Mouse (Mus musculus): Measurements from ENCODE around the gene Fkrp. TPM values are rescaled to one million over a fixed set of nuclear protein-coding genes. Genes with fewer than 3 reads are reported as not detected.

The Fkrp gene
- total and polyA plus RNA-seq, 2 experiments from 2014 or later, result 37.8 to 54.6 TPM

- no peaks in the 10 kb centered on the region for H3K4me1 ChIP-seq (ENCODE audit: insufficient read depth)
Measured at GRCm38 (mm10) chr7:16763463-16764218, 52.9 kb downstream of the Fkrp start.

DNA sequence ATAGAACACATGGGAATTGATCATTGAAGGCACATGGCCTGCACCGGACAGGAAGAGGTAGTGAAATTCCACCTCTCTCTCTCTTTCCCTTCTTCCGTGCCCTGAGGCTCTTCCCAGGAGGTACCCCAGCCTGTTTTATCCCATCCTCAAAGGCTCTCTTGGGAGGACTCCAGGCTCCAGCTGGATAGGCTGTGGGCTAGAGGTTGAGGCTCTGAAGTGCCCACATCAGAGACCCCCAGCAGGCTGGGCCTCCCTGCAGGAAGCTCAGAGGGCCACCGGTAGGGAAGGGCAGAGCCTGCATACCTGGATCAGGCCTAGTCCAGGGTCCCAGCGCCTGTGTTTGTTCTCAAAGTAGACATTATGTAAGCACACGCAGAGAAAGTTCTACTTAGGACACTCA lies 54.9 kb downstream of the Fkrp start:
- Histone ChIP-seq H3K27ac (ENCODE audit: low read depth, low read length) (no peak overlapping the region), H3K4me2 (ENCODE audit: low read depth) (no peak overlapping the region), H3K36me3 (ENCODE audit: insufficient read depth) (no peaks in the 10 kb centered on the region), H3K27me3 (ENCODE audit: insufficient read depth, low read length) (no peaks in the 10 kb centered on the region), H3K4me1 (ENCODE audit: insufficient read depth) (no peaks in the 10 kb centered on the region), H3K9me3 (ENCODE audit: low read length) (no peaks in the 10 kb centered on the region), H3K9ac (no peak overlapping the region), H3K4me3 (ENCODE audit: low read depth, low read length) (no peak overlapping the region)
- TF ChIP-seq CTCF (IDR thresholded peaks at IDR 0.05; ENCODE audit: low read depth), result no peak
- DNase-seq (no peak), ATAC-seq (no peak)
- 54% methylated on average over 5 of the region's 5 CpGs for WGBS

More at GRCm38 (mm10) chr7:16763463-16764218, 52.9 kb downstream of the Fkrp start:
- ATAC-seq (no peak), DNase-seq (no peak)
- Histone ChIP-seq H3K27me3 (ENCODE audit: insufficient read depth, low read length) (no peaks in the 10 kb centered on the region), H3K27ac (ENCODE audit: low read depth, low read length) (no peak overlapping the region), H3K4me3 (ENCODE audit: low read depth, low read length) (no peak overlapping the region), H3K4me2 (ENCODE audit: low read depth) (no peak overlapping the region), H3K9me3 (ENCODE audit: low read length) (no peaks in the 10 kb centered on the region), H3K9ac (no peak overlapping the region), H3K36me3 (ENCODE audit: insufficient read depth) (no peaks in the 10 kb centered on the region)
- TF ChIP-seq CTCF (IDR thresholded peaks at IDR 0.05; ENCODE audit: low read depth), result no peak
- WGBS, result 85% methylated on average over 7 of the region's 7 CpGs

DNA sequence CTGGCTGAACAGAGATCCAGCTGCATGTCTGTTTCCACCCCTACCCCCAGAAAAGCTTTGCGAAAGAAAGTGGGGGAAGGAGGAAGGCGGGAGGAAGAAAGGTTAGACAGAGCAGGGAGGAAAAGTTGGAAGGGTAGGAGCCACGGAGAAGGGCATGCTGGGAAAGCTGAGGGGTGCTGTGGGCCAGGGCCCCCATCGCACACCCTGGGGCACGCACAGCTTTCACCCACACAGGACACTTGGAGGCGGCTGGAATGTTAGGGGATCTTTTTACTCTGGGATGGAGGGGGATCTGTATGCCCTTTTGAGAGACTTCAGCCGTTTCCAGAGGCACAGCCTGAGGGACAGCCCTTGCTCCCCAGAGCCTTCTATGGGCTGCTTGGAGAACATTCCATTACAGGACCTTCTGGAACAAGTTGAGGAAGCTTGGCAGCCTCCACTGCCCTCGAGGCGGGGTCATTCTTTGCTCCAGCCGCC lies 55.5 kb downstream of the Fkrp start:
- no peaks in the 10 kb centered on the region for H3K4me1 ChIP-seq (ENCODE audit: insufficient read depth)
- H3K9ac ChIP-seq, result no peak overlapping the region
- no peak for ATAC-seq
- H3K4me2 ChIP-seq (ENCODE audit: low read depth), result no peak overlapping the region
- H3K27ac ChIP-seq (ENCODE audit: low read depth, low read length), result no peak overlapping the region
- WGBS, result 64% methylated on average over 10 of the region's 10 CpGs
- TF ChIP-seq CTCF (IDR thresholded peaks at IDR 0.05; ENCODE audit: low read depth), result no peak
- H3K9me3 ChIP-seq (ENCODE audit: low read length), result no peaks in the 10 kb centered on the region
- H3K36me3 ChIP-seq (ENCODE audit: insufficient read depth), result no peaks in the 10 kb centered on the region
- no peaks in the 10 kb centered on the region for H3K27me3 ChIP-seq (ENCODE audit: insufficient read depth, low read length)
- H3K4me3 ChIP-seq (ENCODE audit: low read depth, low read length), result no peak overlapping the region
- no peak for DNase-seq

DNA sequence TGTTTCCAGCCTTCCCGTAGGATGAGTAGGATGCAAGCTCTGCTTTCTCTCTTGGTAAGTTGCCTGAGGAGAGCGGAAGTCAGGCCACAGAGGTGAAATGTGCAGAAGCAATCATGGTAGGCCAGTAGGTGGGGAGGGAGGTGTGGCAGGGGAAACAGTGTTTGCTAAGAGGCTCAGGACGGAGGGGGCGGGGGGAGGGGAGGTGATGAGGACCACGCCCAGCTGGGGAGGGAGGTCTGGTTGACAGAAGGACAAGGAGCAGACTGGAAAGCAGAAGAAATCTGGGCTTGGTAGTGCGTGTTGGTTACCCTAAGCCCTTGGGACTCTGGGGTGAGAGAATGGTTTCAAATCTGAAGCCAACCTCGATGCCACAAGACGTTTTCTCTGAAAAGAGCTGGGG lies 56.2 kb downstream of the Fkrp start:
- TF ChIP-seq CTCF (IDR thresholded peaks at IDR 0.05; ENCODE audit: low read depth), result no peak
- no peak overlapping the region for H3K27ac ChIP-seq (ENCODE audit: low read depth, low read length)
- H3K4me2 ChIP-seq (ENCODE audit: low read depth), result no peak overlapping the region
- no peak overlapping the region for H3K4me3 ChIP-seq (ENCODE audit: low read depth, low read length)
- 30% methylated on average over 8 of the region's 8 CpGs for WGBS
- no peaks in the 10 kb centered on the region for H3K27me3 ChIP-seq (ENCODE audit: insufficient read depth, low read length)
- no peak overlapping the region for H3K9ac ChIP-seq
- no peaks in the 10 kb centered on the region for H3K4me1 ChIP-seq (ENCODE audit: insufficient read depth)
- H3K9me3 ChIP-seq (ENCODE audit: low read length), result no peaks in the 10 kb centered on the region
- DNase-seq, result no peak
- no peak for ATAC-seq
- H3K36me3 ChIP-seq (ENCODE audit: insufficient read depth), result no peaks in the 10 kb centered on the region

Other genes with a start within 250 kb of the Fkrp start
- gene Arhgap35, start 201.7 kb downstream of the Fkrp start, total RNA-seq (2014; rRNA removed), result 133 and 149 TPM in 2 replicates
- gene Arhgap35, start 201.7 kb downstream of the Fkrp start, polyA plus RNA-seq (2015; fragmentation: Nextera tagmentation; extraction: Ambion mirVana), result 20.6 and 27.0 TPM in 2 replicates
- not detected in 2 replicates for gene Ceacam15, start 141.0 kb downstream of the Fkrp start, total RNA-seq (2014; rRNA removed)
- not detected in 2 replicates for gene Ceacam15, start 141.0 kb downstream of the Fkrp start, polyA plus RNA-seq (2015; fragmentation: Nextera tagmentation; extraction: Ambion mirVana)
- gene Ceacam9, start 94.8 kb downstream of the Fkrp start, total RNA-seq (2014; rRNA removed), result not detected in 2 replicates
- 0.13 and 0.18 TPM in 2 replicates for gene Ceacam9, start 94.8 kb downstream of the Fkrp start, polyA plus RNA-seq (2015; fragmentation: Nextera tagmentation; extraction: Ambion mirVana)
- 519 and 565 TPM in 2 replicates for gene Ap2s1, start 78.3 kb downstream of the Fkrp start, total RNA-seq (2014; rRNA removed)
- gene Ap2s1, start 78.3 kb downstream of the Fkrp start, polyA plus RNA-seq (2015; fragmentation: Nextera tagmentation; extraction: Ambion mirVana), result 566 and 578 TPM in 2 replicates
- 6.3 and 9.3 TPM in 2 replicates for gene Slc1a5, start 35.4 kb downstream of the Fkrp start, total RNA-seq (2014; rRNA removed)
- 7.2 and 7.5 TPM in 2 replicates for gene Slc1a5, start 35.4 kb downstream of the Fkrp start, polyA plus RNA-seq (2015; fragmentation: Nextera tagmentation; extraction: Ambion mirVana)
- 240 and 243 TPM in 2 replicates for gene Strn4, start 843 bp downstream of the Fkrp start, total RNA-seq (2014; rRNA removed)
- gene Strn4, start 843 bp downstream of the Fkrp start, polyA plus RNA-seq (2015; fragmentation: Nextera tagmentation; extraction: Ambion mirVana), result 168 and 169 TPM in 2 replicates
- 2.9 and 3.9 TPM in 2 replicates for gene Prkd2, start 26.2 kb upstream of the Fkrp start, total RNA-seq (2014; rRNA removed)
- gene Prkd2, start 26.2 kb upstream of the Fkrp start, polyA plus RNA-seq (2015; fragmentation: Nextera tagmentation; extraction: Ambion mirVana), result 2.7 and 4.0 TPM in 2 replicates
- 69.0 and 70.3 TPM in 2 replicates for gene Dact3, start 58.6 kb upstream of the Fkrp start, total RNA-seq (2014; rRNA removed)
- 7.8 and 8.6 TPM in 2 replicates for gene Dact3, start 58.6 kb upstream of the Fkrp start, polyA plus RNA-seq (2015; fragmentation: Nextera tagmentation; extraction: Ambion mirVana)
- gene Gng8, start 75.1 kb upstream of the Fkrp start, total RNA-seq (2014; rRNA removed), result not detected in 2 replicates
- 9.3 and 16.4 TPM in 2 replicates for gene Gng8, start 75.1 kb upstream of the Fkrp start, polyA plus RNA-seq (2015; fragmentation: Nextera tagmentation; extraction: Ambion mirVana)
- gene Ptgir, start 89.8 kb upstream of the Fkrp start, total RNA-seq (2014; rRNA removed), result 0.15 TPM in 1 of 2 replicates, not detected in the other
- 0.08 and 0.09 TPM in 2 replicates for gene Ptgir, start 89.8 kb upstream of the Fkrp start, polyA plus RNA-seq (2015; fragmentation: Nextera tagmentation; extraction: Ambion mirVana)
- gene Calm3, start 107.4 kb upstream of the Fkrp start, total RNA-seq (2014; rRNA removed), result 1,323 and 1,444 TPM in 2 replicates
- 403 and 424 TPM in 2 replicates for gene Calm3, start 107.4 kb upstream of the Fkrp start, polyA plus RNA-seq (2015; fragmentation: Nextera tagmentation; extraction: Ambion mirVana)
- 98.9 and 133 TPM in 2 replicates for gene Pnmal2, start 128.0 kb upstream of the Fkrp start, total RNA-seq (2014; rRNA removed)
- gene Pnmal2, start 128.0 kb upstream of the Fkrp start, polyA plus RNA-seq (2015; fragmentation: Nextera tagmentation; extraction: Ambion mirVana), result 87.5 and 134 TPM in 2 replicates
- 53.4 and 64.8 TPM in 2 replicates for gene Pnmal1, start 142.9 kb upstream of the Fkrp start, total RNA-seq (2014; rRNA removed)
- gene Pnmal1, start 142.9 kb upstream of the Fkrp start, polyA plus RNA-seq (2015; fragmentation: Nextera tagmentation; extraction: Ambion mirVana), result 51.1 and 61.5 TPM in 2 replicates
- 34.9 and 40.0 TPM in 2 replicates for gene Gm42372, start 166.4 kb upstream of the Fkrp start, total RNA-seq (2014; rRNA removed)
- 4.0 and 5.9 TPM in 2 replicates for gene Gm42372, start 166.4 kb upstream of the Fkrp start, polyA plus RNA-seq (2015; fragmentation: Nextera tagmentation; extraction: Ambion mirVana)
- gene Ccdc8, start 176.0 kb upstream of the Fkrp start, total RNA-seq (2014; rRNA removed), result 4.0 and 5.2 TPM in 2 replicates
- gene Ccdc8, start 176.0 kb upstream of the Fkrp start, polyA plus RNA-seq (2015; fragmentation: Nextera tagmentation; extraction: Ambion mirVana), result 1.5 and 2.0 TPM in 2 replicates
- 56.6 and 65.7 TPM in 2 replicates for gene Ppp5c, start 211.2 kb upstream of the Fkrp start, total RNA-seq (2014; rRNA removed)
- gene Ppp5c, start 211.2 kb upstream of the Fkrp start, polyA plus RNA-seq (2015; fragmentation: Nextera tagmentation; extraction: Ambion mirVana), result 129 and 137 TPM in 2 replicates
- gene Hif3a, start 245.7 kb upstream of the Fkrp start, total RNA-seq (2014; rRNA removed), result 7.2 and 12.2 TPM in 2 replicates
- gene Hif3a, start 245.7 kb upstream of the Fkrp start, polyA plus RNA-seq (2015; fragmentation: Nextera tagmentation; extraction: Ambion mirVana), result 1.1 and 2.0 TPM in 2 replicates

Measured in forebrain, postnatal 0 days (tissue).